Mouse (Mus musculus) CH12.LX (cell line): ENCODE data around the gene Cyp2c23. TPM values are rescaled to one million over a fixed set of nuclear protein-coding genes. Genes with fewer than 3 reads are reported as not detected.
A peak's percentile ranks its signal among the peaks of the same experiment; 100 is the strongest.

Experiments used
- DNase-seq: peaks from one replicate; pipeline ENCODE4 v3.0.0-alpha.2; 2013; ENCODE audit errors: extremely low read depth
- H3K27ac ChIP-seq: 2 replicates; pipeline ENCODE4 v1.5.1; 2012; ENCODE audit warnings: low read depth, mild to moderate bottlenecking, control low read depth, moderate library complexity; ENCODE audit not compliant: insufficient read depth
- H3K27me3 ChIP-seq: replicated peaks from 2 replicates; pipeline ENCODE3; 2012; ENCODE audit warnings: inconsistent platforms
- H3K36me3 ChIP-seq, 2 experiments: replicated peaks in 1 of 2; 2 replicates each; pipeline versions ENCODE3 to v1.6.1; 2012; ENCODE audit warnings: inconsistent platforms in 1 of 2, low read length in 1 of 2, mild to moderate bottlenecking in 1 of 2, mixed read lengths in 1 of 2, moderate library complexity in 1 of 2; ENCODE audit not compliant: control insufficient read depth in 1 of 2, insufficient read depth in 1 of 2
- H3K4me1 ChIP-seq, 2 experiments: 2 replicates each; pipeline ENCODE4 v1.6.1; 2012; ENCODE audit warnings: inconsistent platforms in 1 of 2, moderate library complexity in 1 of 2; ENCODE audit not compliant: insufficient read depth in 2 of 2, control insufficient read depth in 1 of 2
- H3K4me2 ChIP-seq: 2 replicates; pipeline ENCODE4 v1.6.1; 2012; ENCODE audit warnings: low read depth, mild to moderate bottlenecking, control low read depth; ENCODE audit not compliant: poor library complexity, insufficient read depth, severe bottlenecking
- H3K4me3 ChIP-seq, 3 experiments: fragments of 150-350 bp in 1 of 3; sonication (generic) in 1 of 3; replicated peaks in 1 of 3; 2 replicates each; pipeline versions ENCODE3 to v1.5.1; 2011 to 2012; ENCODE audit warnings: low read depth in 2 of 3, low read length in 2 of 3, mild to moderate bottlenecking in 2 of 3, moderate library complexity in 2 of 3, control low read depth in 1 of 3, improper control_type of control experiment in 1 of 3, inconsistent platforms in 1 of 3, mixed read lengths in 1 of 3; ENCODE audit not compliant: poor library complexity in 1 of 3
- H3K79me2 ChIP-seq: replicated peaks from 2 replicates; pipeline ENCODE4 v1.6.1; 2012; ENCODE audit warnings: mild to moderate bottlenecking, moderate library complexity; ENCODE audit not compliant: control insufficient read depth, poor library complexity, insufficient read depth, severe bottlenecking; ENCODE audit errors: extremely low read depth
- H3K9ac ChIP-seq: 2 replicates; pipeline ENCODE4 v1.6.1; 2012; ENCODE audit warnings: low read depth, mild to moderate bottlenecking, control low read depth, moderate library complexity; ENCODE audit not compliant: insufficient read depth
- H3K9me3 ChIP-seq: replicated peaks from 2 replicates; pipeline ENCODE3; 2012; ENCODE audit warnings: low read length, inconsistent platforms, mixed read lengths
- BHLHE40 ChIP-seq: IDR thresholded peaks from 2 replicates; pipeline ENCODE4 v1.6.1; 2011; ENCODE audit warnings: mild to moderate bottlenecking, low read depth, low read length, improper control_type of control experiment
- CHD2 ChIP-seq: IDR thresholded peaks from 2 replicates; pipeline ENCODE4 v1.6.1; 2011; ENCODE audit warnings: low read length, improper control_type of control experiment
- ETS1 ChIP-seq: conservative IDR thresholded peaks from 2 replicates; pipeline ENCODE4 v1.6.1; 2012; ENCODE audit warnings: low read depth, mild to moderate bottlenecking, inconsistent platforms, low read length, improper control_type of control experiment, moderate library complexity
- GABPA ChIP-seq: IDR thresholded peaks from 2 replicates; pipeline ENCODE4 v1.6.1; 2012; ENCODE audit warnings: low read depth, low read length, improper control_type of control experiment, inconsistent platforms; ENCODE audit not compliant: insufficient replicate concordance
- MAFK ChIP-seq: IDR thresholded peaks from 2 replicates; pipeline ENCODE4 v1.6.1; 2011; ENCODE audit warnings: low read length, improper control_type of control experiment; ENCODE audit not compliant: insufficient replicate concordance
- MAX ChIP-seq: IDR thresholded peaks from 2 replicates; pipeline ENCODE4 v1.6.1; 2011; ENCODE audit warnings: low read length, improper control_type of control experiment
- MEF2A ChIP-seq: IDR thresholded peaks from 2 replicates; pipeline ENCODE4 v1.6.1; 2014; ENCODE audit warnings: low read depth, mild to moderate bottlenecking, inconsistent platforms, low read length, improper control_type of control experiment, borderline replicate concordance
- NRF1 ChIP-seq: IDR thresholded peaks from 2 replicates; pipeline ENCODE4 v1.6.1; 2014; ENCODE audit warnings: low read depth, mild to moderate bottlenecking, inconsistent platforms, low read length, improper control_type of control experiment, moderate library complexity
- POLR2A ChIP-seq: IDR thresholded peaks from 2 replicates; pipeline ENCODE4 v1.6.1; 2011; ENCODE audit warnings: low read depth, mild to moderate bottlenecking, improper control_type of control experiment, low read length
- TCF12 ChIP-seq: IDR thresholded peaks from 2 replicates; pipeline ENCODE4 v1.6.1; 2014; ENCODE audit warnings: low read depth, mild to moderate bottlenecking, inconsistent platforms, low read length, improper control_type of control experiment
- USF1 ChIP-seq: IDR thresholded peaks from 2 replicates; pipeline ENCODE4 v1.6.1; 2014; ENCODE audit warnings: low read depth, mild to moderate bottlenecking, inconsistent platforms, low read length, improper control_type of control experiment
- USF2 ChIP-seq: conservative IDR thresholded peaks from 2 replicates; pipeline ENCODE4 v1.6.1; 2011; ENCODE audit warnings: low read depth, low read length, improper control_type of control experiment
- dilution Hi-C: fragments of 300-500 bp; cut with MboI; formaldehyde crosslinking; loops from 2 replicates; pipeline ENCODE4 v1.14.3; 2020; ENCODE audit warnings: low sequenced_read_pairs; ENCODE audit not compliant: extremely low pct_unique_long_range_greater_than_20kb, extremely low pct_ligation_motif_present
- in situ Hi-C: fragments of 300-500 bp; cut with MboI; formaldehyde crosslinking; loops from 3 replicates; pipeline ENCODE4 v1.14.3; 2019; ENCODE audit warnings: low sequenced_read_pairs, low pct_ligation_motif_present, low pct_unique_long_range_greater_than_20kb, mixed read lengths
- polyA plus RNA-seq: library from polyadenylated mRNA; unstranded; fragments of >175 nt; gene quantifications from 2 replicates; pipeline ENCODE4 v1.2.1, GENCODE M21; 2012; ENCODE audit warnings: low read depth; ENCODE audit not compliant: insufficient read length
- total RNA-seq, 2 experiments: library from RNA; depleted of rRNA; stranded (reverse); fragments of 300-350 nt in 1 of 2; fragments of >200 nt in 1 of 2; gene quantifications; 2 replicates each; pipeline ENCODE4 v1.2.3; 2012 to 2014

The Cyp2c23 gene
- total and polyA plus RNA-seq, 3 experiments, result 0.11 to 0.13 TPM; not detected in 1

- H3K27ac ChIP-seq, result no peak overlapping the region
- TF ChIP-seq ETS1, result no peak
- DNase-seq, result no peak
- no peak overlapping the region for H3K4me3 ChIP-seq
- no peaks in the 10 kb centered on the region for H3K36me3 ChIP-seq
- in situ Hi-C loops (no loop called here), dilution Hi-C loops (no loop called here)
- peaks cover 5 to 22% of the 10 kb centered on the region in 2 experiments; a peak in 3 of 4 replicates for H3K4me1 ChIP-seq
- no peaks in the 10 kb centered on the region for H3K79me2 ChIP-seq
- no peaks in the 10 kb centered on the region for H3K9me3 ChIP-seq
- no peak overlapping the region for H3K4me2 ChIP-seq
- no peak overlapping the region for H3K9ac ChIP-seq
- H3K27me3 ChIP-seq, result no peaks in the 10 kb centered on the region
These were observed 21.8 kb downstream of the Cyp2c23 start for GRCm38 (mm10) chr19:44007186-44007585.

GRCm38 (mm10) chr19:44005025-44005424, 24.0 kb downstream of the Cyp2c23 start:
- no peak overlapping the region for H3K27ac ChIP-seq
- no peak overlapping the region for H3K4me3 ChIP-seq
- DNase-seq, result peak; percentile 60
- H3K27me3 ChIP-seq, result no peaks in the 10 kb centered on the region
- no peaks in the 10 kb centered on the region for H3K79me2 ChIP-seq
- H3K9ac ChIP-seq, result no peak overlapping the region
- dilution Hi-C loops (no loop called here), in situ Hi-C loops (no loop called here)
- H3K9me3 ChIP-seq, result no peaks in the 10 kb centered on the region
- no peaks in the 10 kb centered on the region for H3K36me3 ChIP-seq
- TF ChIP-seq MAX, result peak; percentile 20; the same call in 1 of the 2 replicates
- TF ChIP-seq ETS1, result 0 out of 2 replicates have a peak, but pooled peaks have one; percentile 12
- TF ChIP-seq TCF12, result no peak
- TF ChIP-seq BHLHE40, result no peak; the same call in 1 of the 2 replicates
- no peak for TF ChIP-seq MEF2A
- TF ChIP-seq USF2, result no peak
- TF ChIP-seq POLR2A, result no peak
- no peak for TF ChIP-seq USF1
- no peak for TF ChIP-seq NRF1
- no peak overlapping the region for H3K4me2 ChIP-seq
- peaks cover 5 to 32% of the 10 kb centered on the region in 2 experiments; a peak in 3 of 4 replicates for H3K4me1 ChIP-seq

GRCm38 (mm10) chr19:44004261-44004660, 24.7 kb downstream of the Cyp2c23 start:
- no peak for TF ChIP-seq CHD2
- no peak for TF ChIP-seq GABPA
- no peak for TF ChIP-seq MAFK
- TF ChIP-seq, all 38 proteins: peak for 0
- dilution Hi-C loops, result no loop called here

More at GRCm38 (mm10) chr19:44004261-44004660, 24.7 kb downstream of the Cyp2c23 start:
- Histone ChIP-seq H3K27me3 (no peaks in the 10 kb centered on the region), H3K4me1 (peaks cover 5 to 32% of the 10 kb centered on the region in 2 experiments; a peak in 3 of 4 replicates), H3K9me3 (no peaks in the 10 kb centered on the region), H3K79me2 (no peaks in the 10 kb centered on the region), H3K4me2 (no peak overlapping the region), H3K9ac (no peak overlapping the region), H3K27ac (no peak overlapping the region), H3K4me3 (no peak overlapping the region), H3K36me3 (no peaks in the 10 kb centered on the region)
- in situ Hi-C loops, result no loop called here
- DNase-seq, result no peak
